Mouse (Mus musculus) skeletal muscle tissue, adult 2 months (tissue): ENCODE data around the gene Eps8.
"Not testable (repeated sequence)": the region's sequence is repeated elsewhere in the genome, so short reads cannot be mapped to it uniquely, and the experiment has no call there.

Experiments
- DNase-seq: peaks from one replicate; pipeline ENCODE4 v3.0.0-alpha.2; 2012; ENCODE audit warnings: low read depth, low spot score

Eps8 gene

DNA sequence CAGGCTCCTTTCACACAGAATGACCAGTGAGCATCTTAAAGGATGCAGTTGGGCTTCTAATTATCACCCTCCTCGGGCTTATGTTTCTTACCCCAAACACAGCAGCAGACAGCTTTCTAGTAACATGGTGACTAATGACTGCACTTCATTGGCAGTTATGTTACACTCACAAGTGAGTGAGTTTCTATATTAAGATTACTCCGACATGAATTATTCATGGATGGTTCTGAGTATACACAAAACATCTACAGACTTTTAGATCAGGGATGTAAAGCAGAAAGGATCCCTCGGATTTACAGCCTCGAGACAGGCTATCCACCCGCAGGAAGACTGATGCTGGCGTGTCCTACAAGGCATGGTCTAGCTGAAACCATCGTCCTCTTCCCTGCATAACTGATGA, 171.8 kb downstream of the Eps8 start:
- DNase-seq = no peak

DNA sequence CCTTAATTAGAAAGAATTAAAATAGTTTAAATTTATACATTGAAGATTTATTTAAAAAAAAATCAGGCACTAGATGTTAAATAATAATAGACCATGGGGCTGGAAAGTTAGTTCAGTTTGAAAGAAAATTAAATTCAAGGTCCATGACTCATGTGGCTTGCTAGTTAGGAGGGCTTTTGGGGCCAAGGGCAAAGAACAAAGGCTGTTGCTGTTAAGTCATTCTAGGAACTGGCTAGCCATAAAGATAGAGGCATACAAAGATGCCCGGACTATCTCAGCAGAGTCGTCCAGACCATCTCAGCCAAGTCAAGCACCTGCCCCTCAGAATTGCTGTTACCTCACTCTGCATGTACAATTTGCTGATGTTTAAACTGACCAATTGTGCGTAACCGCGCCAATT, 179.0 kb downstream of the Eps8 start:
- DNase-seq = not testable (repeated sequence)

DNA sequence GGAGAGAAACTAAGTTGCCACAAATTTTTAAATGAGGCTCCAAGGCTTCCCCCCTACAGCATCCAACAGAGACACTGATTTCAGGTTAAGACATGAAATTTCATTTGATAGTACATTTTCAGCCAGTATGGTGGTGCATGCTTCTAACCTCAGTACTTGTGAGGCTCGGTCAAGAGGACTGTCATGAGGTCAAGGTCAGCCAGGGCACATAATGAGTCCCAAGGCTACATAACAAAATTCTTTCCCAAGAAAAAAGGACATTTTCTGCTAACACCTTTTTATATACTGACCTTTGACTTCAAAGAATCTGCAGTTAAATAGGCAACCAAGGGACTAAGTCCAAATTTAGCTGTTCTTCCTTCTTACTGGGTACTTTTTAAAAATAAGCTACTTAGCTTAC, 181.2 kb downstream of the Eps8 start:
- DNase-seq = no peak

DNA sequence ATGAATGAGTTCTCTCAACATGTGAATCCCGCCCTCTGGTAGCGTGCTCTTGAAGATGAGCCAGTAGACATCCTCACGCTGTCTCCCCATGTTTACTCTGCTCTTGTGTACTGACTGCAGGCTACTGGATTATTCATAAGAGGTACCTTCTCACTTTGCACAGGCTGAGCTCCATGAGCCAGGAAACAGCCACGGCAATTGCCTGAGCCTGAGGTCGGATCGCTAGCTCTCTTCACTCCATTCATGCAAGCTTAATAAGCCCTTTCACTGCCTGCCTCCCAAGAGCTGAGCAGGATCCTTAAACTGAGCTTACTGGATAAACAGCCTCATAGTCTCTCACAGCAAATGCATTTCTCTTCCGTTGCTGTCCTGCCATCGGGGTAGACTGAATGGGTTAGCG, 182.5 kb downstream of the Eps8 start:
- DNase-seq = no peak

DNA sequence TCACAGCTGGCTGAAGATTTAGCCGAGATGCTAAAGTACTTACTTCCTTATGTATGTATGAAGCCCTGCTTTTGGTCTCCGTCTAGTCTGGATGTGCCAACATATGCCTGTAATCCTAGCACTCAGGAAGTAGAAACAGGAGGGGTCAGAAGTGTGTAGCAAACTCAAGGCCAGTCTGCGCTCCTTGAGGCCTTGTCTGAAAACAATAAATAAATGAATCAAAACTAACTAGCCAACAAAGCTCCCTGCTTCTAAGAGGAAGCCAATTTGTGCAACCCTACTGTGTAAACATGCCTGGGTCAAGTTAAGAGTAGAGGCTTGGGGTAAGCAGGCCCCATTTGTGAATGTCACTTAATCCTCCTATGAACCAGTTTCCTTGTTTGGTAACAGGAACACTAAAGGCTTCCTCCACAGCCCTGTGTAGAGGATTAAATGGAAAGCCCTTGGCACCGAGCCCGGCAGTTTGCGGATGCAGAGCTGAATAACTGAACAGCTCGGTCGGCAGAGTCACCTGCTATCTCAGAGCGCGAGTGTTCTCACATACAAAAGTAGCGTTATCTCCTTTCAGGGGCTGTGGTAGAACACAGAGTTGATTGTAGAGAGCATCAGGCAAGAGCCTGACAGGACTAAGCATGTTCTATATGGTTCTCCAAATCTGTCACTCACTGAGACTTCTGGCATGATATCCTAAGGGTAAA, 183.6 kb downstream of the Eps8 start:
- peak; percentile 54 for DNase-seq

DNA sequence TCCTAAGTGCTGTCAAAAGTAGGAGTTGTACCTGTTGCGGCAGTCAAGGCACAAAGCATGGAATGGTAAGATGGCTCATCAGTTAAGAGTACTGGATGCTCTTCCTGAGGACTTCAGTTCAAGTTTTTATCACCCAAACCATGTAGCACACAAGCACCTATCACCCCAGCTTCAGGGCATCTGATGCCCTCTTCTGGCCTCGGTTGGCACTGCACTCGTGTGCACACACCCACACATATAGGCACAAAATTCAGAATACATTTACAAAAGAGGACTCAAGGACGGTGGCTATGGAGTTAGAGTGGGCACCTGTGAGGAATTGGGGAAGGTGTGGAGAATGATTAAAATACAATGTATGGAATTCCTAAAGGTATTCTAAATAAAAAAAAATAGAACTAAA, 185.1 kb downstream of the Eps8 start:
- DNase-seq = no peak

DNA sequence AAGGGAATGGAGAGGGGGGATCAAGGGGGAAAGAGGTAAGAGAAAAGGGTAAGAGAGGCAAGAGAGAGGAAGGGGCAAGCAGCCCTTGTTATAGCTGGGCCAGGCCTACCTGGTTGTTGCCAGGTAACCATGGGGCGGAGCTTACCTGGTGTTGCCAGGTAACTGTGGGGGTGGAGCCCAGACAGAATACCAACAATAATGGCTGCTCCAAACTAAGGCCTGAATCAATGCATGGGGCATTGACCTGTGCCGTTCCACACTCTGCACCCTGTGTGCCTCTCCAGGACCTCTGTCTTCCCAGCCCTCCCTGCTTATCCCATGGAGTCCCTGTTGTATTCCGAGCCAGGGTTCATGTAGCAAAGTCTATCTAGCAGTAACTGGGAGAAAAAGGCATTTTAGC, 187.0 kb downstream of the Eps8 start:
- no peak for DNase-seq

DNA sequence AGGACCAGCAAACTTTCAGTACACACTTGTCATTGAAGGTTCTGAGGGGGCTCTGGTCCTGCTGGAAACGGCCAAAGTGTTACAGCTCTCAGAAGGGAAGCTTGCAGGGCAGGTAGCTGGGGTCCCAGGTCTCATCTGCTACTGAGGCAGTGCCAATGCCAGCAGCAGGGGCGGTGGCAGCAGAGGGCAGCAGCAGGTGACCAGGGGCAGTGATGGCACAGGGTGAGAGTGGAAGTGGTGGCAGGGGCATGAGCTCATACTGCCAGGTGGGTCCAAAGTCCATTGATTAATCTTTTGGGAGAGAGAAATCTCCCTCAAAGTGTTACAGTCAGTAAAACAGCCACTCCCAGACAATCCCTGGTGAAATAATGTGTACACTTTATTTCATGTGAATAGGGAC, 188.4 kb downstream of the Eps8 start:
- DNase-seq = no peak

DNA sequence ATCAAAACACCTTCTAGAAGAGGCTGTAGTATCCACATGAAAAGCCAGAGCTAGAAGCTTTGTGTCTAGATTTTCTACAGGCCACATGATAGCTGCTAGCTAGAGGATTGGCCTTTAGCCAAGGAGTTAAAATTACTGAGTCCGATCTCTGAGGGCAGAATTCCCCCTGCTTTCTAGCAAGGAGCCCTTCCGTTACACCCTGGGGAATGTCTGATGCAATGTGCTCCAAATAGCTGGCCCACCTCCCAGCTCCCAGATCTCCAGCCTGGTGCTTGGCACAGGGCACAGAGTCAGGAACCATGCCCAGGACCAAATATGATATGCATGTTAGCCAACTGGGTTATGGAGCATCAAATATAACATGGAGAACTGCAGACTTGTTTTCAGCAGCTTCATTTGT, 189.4 kb downstream of the Eps8 start:
- DNase-seq = peak; percentile 83

DNA sequence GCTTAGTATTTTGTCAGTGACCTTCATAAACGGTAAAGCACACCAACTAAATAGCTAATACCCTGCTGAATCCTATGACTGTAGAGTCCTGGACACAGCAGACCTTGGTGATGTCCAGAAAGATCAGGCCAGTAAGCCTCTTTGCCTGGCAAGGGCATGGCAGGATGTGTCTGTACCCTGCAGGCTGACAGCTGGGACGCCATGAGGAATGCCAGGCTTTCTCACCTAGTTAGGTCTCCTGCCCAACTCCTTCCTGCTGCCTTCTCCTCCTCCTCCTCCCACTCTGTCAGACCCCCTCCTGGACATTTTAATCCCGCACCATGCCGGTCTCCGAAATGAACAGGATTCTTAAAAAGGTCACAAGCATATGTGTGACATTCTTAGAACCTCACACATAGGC, 190.9 kb downstream of the Eps8 start:
- no peak for DNase-seq

DNA sequence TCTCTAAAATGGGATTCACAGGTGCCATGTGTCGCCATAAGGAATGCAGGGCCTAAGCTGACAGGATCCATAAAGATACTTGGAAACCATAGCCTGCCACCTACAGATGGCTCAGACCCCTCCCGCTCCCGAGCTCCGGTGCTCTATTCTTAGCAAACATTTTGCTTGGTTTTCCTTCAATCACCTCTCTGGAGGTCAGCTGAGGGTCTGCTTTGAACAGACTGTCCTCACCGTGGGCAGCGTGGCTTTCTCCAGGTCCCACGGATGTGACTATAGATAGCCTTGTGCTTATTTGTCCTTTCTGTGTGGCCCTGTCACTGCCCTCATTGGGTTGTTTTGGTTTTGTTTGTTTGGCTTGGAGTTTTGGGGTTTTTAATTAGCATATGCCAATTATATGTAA, 196.5 kb downstream of the Eps8 start:
- DNase-seq = no peak

DNA sequence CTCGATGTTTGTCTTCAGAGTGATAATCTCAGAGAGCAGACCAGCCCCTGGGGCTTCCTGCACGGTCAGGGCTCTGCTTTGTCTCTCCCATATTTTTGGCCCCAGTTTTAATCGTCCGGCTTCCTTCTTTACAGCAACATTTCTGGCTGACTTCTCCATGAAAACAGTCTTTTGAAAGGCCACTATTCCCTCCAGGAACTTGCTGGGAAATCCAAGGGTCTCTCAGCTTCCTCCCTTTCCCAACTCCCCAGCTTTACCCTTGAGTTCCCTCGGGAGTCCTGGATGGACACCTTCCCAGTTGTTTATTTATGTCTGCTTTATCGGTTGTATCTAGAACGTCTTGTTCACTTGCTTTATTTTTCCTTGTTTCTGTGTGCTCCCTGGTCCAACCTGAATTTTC, 197.5 kb downstream of the Eps8 start:
- DNase-seq = no peak

DNA sequence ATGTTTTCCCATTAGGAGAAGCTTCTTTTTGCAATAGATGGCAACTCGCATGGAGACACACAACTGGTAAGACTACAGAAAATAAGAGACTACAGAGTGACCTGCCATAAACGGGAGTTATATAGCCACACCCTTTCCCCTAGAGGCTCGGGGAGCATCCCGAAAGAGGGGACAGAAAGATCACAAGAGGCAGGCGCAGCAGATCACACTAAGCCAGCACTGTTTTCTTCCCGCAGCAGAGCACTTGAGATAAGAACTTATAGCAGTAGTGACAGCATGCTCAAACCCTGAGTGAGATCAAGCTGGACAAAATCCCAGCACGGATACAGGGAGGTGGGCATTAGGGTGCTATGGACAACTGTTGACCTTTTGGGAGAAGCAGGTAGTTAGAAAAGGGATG, 198.6 kb downstream of the Eps8 start:
- DNase-seq = no peak

DNA sequence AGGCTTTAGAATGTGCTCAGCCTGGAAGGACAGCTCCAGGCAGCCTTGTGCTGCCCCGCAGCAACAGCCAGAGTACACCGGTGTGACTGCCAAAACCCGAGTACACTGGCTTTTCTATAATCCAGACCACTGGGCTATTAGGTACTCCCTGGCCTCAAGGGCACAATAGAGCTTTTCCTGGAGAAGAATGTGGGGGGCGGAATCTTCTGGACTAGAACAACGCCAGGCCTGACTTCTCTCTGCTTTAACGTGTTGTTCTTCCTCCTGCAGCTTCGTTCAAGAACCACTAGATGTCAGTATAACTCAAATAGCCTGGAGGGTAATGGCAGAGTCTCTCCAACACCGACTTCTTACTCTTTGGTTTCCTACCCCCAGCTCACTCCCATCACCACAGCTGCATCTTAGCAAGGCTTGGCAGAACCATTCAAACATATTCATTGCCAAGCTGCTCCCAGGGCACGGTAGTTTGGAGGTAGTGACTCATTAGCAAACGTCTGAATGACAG, 199.1 kb downstream of the Eps8 start:
- peak; percentile 68 for DNase-seq

DNA sequence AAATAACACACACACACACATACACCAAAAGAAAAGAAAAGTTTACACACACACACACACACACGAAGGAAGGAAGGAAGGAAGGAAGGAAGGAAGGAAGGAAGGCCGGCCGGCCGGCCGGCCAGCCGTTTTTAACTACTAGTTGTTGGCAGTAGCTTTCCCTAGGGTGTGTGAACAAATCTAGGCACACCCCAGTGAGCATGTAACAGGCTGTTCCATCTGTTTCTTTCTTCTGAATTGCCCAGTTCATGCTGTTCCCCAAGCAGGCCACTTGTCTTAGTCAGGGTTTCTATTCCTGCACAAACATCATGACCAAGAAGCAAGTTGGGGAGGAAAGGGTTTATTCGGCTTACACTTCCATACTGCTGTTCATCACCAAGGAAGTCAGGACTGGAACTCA, 208.6 kb downstream of the Eps8 start:
- DNase-seq = not testable (repeated sequence)

DNA sequence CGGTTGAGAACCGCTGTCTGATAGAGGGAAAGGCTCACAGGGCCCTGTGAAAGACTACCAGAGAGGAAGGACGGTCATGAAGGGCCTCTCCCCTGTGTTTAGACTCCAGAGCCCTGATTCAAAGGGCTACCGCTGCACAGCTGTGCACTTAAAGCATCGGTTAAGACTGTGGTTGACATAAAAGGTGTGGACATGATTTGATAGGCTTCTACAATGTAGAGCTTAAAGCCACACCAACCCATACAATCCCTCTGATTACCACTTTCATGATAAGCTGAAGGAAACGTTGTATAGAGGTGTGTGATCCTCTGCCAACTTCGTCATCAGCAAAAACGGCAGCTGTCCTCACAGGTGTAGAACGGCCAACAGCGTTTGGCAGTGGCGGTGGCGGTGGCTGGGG, 211.6 kb downstream of the Eps8 start:
- no peak for DNase-seq

DNA sequence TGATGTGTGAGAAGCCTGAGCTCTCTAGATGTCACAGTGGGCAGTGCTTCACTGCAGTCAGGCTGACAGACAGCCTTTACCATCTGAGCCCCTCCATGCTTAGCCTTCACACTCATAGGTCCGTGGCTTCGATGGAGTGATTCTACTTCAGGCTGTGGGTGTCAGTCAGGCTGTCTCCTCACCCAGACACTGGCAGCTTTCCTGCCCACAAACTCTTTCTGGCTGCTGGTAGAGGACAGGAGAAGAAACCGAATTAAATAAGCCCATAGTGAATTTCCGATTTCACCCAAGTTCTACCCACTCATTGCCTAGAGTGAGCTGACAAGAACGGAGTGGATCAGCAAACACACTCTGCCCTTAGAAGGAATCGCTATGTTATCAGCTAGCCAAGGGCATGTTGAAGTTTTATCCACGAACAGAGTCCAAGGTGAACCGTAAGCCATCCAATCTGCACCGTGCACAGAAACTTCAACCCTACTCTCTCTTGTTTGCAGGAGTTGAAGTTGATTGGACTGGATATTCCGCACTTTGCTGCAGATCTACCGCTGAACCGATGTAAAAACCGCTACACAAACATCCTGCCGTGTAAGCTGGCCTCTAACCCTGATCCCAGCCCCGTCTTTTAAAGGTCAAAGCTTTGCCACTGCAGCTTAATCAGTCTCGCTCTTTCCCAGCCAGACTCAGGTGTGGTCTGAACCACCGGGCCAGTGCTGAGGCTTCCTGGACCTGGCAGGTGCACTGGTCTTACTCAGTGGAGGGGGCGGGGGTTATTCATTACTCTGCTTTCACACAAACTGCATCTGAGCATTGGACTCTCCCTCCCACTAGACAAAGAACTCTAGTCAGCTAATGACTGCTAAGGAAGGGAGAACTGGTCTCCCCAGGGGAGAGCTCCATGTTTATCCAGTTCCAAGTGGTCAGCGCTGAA, 213.9 kb downstream of the Eps8 start:
- no peak for DNase-seq

DNA sequence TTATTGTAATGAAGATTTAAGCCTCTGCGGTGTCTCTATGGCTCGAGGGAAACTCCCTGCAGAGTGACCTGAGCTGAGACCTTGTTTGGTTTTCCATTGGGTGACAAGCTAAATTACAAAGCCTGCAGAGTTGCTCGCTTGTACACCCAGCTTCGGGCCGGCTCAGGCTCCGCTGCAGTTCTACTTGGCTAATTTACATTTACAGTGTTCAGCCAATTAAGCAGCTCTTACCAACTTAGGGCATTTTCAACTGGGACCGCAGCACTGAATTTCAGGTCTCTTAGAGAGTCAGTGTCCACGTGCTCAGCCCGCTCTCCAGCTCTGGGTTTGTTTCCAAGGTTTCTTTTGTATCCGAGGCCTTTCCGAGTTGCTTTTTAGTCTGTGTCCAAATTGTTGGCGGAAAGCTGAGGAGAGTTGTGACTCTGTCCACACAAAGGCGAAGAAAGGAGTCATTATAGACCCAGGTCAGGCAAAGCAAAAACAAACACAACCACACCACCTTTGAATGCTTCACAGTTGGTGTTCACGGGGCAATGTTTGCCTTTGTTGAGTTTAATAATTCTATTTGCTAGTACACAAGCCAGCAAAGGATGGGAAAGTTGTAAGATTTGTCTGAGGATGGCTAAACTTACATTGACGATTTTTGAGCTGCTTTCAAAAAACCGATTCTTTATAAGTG, 216.6 kb downstream of the Eps8 start:
- DNase-seq = no peak

DNA sequence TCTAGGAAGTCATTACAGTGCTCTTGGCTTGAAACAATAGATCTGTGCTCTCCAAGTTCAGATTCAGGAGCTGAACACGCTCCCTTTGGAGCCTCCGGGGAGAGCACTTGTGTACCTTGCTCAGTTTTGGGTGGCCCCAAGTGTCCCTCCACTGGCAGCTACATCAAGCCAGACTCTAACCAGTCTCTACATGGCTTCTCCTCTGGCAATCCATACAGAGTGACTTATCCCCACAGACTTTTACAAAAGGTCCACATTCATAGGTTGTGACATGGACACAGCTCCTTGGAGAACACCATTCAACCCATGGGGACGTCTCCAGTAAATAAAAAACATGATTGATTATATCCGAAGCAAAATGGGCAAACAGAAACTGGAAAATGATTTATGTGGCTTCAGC, 217.2 kb downstream of the Eps8 start:
- DNase-seq = no peak

DNA sequence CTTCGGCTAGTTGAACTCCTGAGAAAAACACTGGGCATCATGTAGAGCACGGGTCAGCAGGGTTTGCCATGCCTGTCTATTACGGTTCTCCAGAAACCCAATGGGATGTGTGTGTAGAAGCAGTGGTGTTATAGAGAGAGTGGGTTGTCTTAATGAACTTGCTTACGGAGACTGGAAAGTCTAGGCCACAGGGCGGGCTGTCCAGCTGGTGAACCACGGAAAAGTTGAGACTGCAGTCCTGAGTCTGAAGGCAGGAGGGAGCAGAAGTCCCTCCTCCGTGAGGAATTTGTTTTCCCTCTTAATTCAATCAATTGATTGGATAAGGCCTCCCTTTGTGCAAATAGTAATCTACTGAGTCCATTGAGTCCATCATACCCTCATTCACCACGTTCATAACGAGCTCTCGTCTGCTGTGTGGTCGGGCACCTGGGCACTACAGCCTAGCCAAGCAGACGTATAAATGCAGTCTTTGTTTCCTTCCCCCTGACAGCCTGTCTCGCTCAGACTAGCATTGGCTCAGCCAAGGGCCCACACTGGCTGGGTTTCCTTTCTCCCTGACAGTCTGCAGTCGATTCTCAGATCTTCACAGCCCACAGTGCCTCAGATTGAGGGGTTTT, 221.0 kb downstream of the Eps8 start:
- DNase-seq = no peak
